Mouse (Mus musculus) hindbrain, embryonic 15.5 days (tissue): ENCODE measurements around the gene Tmem167b. TPM values are rescaled to one million over a fixed set of nuclear protein-coding genes. Genes with fewer than 3 reads are reported as not detected.

ENCODE experiments used
- ATAC-seq: fragments of 200-750 bp; cut with Nextera tagmentation; 2 replicates; pipeline ENCODE4 v1.8.0; 2017; ENCODE audit warnings: low read depth, moderate number of reproducible peaks, moderate TSS enrichment; ENCODE audit not compliant: low FRiP score
- H3K27ac ChIP-seq: fragments of 300-500 bp; sonication (generic); replicated peaks from 2 replicates; pipeline ENCODE4 v1.5.1; 2015; ENCODE audit warnings: mild to moderate bottlenecking, inconsistent platforms
- H3K27me3 ChIP-seq: fragments of 300-500 bp; sonication (generic); 2 replicates; pipeline ENCODE4 v1.6.1; 2015; ENCODE audit warnings: control low read depth, inconsistent platforms
- H3K36me3 ChIP-seq: fragments of 300-500 bp; sonication (generic); 2 replicates; pipeline ENCODE4 v1.6.1; 2015; ENCODE audit warnings: control low read depth, inconsistent platforms
- H3K4me1 ChIP-seq: fragments of 300-500 bp; sonication (generic); replicated peaks from 2 replicates; pipeline ENCODE4 v1.6.1; 2015; ENCODE audit warnings: control low read depth, inconsistent platforms
- H3K4me2 ChIP-seq: fragments of 300-500 bp; sonication (generic); 2 replicates; pipeline ENCODE4 v1.6.1; 2015; ENCODE audit warnings: moderate library complexity, mild to moderate bottlenecking, inconsistent platforms
- H3K4me3 ChIP-seq: fragments of 300-500 bp; sonication (generic); 2 replicates; pipeline ENCODE4 v1.5.1; 2015; ENCODE audit warnings: mild to moderate bottlenecking, inconsistent platforms
- H3K9ac ChIP-seq: fragments of 300-500 bp; sonication (generic); 2 replicates; pipeline ENCODE4 v1.6.1; 2015; ENCODE audit warnings: inconsistent platforms
- H3K9me3 ChIP-seq: fragments of 300-500 bp; sonication (generic); 2 replicates; pipeline ENCODE4 v1.6.1; 2016; ENCODE audit warnings: control low read depth, inconsistent platforms
- WGBS: fragments of 180-500 bp; shearing (Covaris S2); methylation state at CpG from one replicate; pipeline ENCODE4 v1.1.7; 2015; 5-methylcytosine and 5-hydroxymethylcytosine counted together
- microRNA-seq: library from miRNA; unstranded; fragments of <30 nt; microRNA quantifications from one replicate; pipeline ENCODE4, GENCODE M21; 2016
- polyA plus RNA-seq: library from polyadenylated mRNA; unstranded; fragments of >200 nt; fragmentation: Nextera tagmentation; extraction: Ambion mirVana; gene quantifications from 2 replicates; pipeline ENCODE4 v1.2.1, GENCODE M21; 2015

Tmem167b gene
- polyA plus RNA-seq, 1 experiment from 2014 or later, result 54.0 TPM

DNA sequence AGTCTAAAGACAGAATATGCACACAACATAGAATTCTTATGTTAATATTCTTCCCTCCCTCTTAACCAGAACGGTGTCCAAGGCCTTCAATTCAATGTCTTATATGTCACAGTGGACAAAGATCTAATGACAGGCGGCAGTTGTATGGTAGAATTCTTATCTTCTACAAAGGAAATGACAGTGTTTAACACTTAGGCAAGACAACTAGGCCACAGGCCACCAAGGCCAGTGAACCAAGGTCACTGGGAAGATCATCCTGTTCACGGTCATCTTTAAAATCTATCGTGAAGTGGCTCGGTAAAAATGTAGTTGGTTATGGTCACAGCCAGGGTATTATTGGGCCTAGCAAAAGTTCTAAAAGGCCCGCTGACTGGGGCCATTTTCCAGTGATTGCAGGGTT is 28.3 kb downstream of the Tmem167b start, which contains the start of gene 1700013F07Rik:
Gene 1700013F07Rik (plus strand): TSS at position 200 of the 400 bp plus-strand sequence.
- no peak within 1 kb of the TSS for H3K27ac ChIP-seq
- no peak within 1 kb of the TSS for H3K4me2 ChIP-seq
- WGBS, result 87% methylated on average over 6 of the region's 6 CpGs

DNA sequence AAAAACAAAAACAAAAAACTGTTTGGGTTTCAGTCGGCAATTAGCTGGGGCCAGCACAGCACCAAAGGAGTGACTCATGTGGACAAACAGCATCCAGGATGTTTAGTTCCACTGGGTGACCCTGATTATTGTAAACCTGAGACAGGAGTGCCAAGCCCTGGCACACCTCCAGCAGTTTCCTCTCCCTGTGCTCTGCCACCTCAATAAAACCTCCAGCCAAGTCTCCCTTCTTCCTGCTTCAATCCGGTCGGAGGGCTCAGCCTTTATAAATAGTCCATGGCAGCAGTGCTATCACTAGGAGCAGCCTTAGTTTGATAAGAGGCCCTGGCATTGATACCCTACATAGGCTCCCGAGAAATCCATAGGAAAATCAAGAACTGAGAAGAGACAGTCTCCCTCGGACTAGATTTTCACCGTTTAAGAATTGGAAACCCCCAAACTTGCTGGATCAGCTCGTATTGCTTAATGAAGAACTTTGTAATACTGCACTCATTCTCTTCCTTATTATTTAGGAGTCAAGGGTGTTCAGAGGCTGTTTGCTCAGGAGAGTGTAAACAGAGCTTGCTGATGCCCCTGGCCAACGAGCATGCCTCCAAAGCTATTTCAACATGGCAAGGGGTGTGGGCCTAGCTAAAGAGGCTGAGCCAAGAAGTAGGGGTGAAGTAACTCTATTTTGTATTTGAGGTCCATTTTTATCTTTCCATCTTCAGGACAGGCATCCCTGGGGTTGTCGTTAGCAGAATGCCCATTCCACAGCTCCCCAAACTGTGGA is 29.0 kb downstream of the Tmem167b start:
- no peaks in the 10 kb centered on the region for H3K27me3 ChIP-seq
- no peak overlapping the region for H3K27ac ChIP-seq
- H3K9ac ChIP-seq, result no peak overlapping the region
- H3K4me2 ChIP-seq, result no peak overlapping the region
- no peaks in the 10 kb centered on the region for H3K9me3 ChIP-seq
- WGBS, result 71% methylated on average over 9 of the region's 9 CpGs
- ATAC-seq, result no peak
- no peaks in the 10 kb centered on the region for H3K36me3 ChIP-seq
- no peak overlapping the region for H3K4me3 ChIP-seq
- H3K4me1 ChIP-seq, result peaks cover 12% of the 10 kb centered on the region

More for the DNA sequence above, 28.3 kb downstream of the Tmem167b start, which contains the start of gene 1700013F07Rik:
- H3K27me3 ChIP-seq, result no peaks in the 10 kb centered on the region
- no peaks in the 10 kb centered on the region for H3K9me3 ChIP-seq
- no peak within 1 kb of the TSS for H3K9ac ChIP-seq
- H3K36me3 ChIP-seq, result no peaks in the 10 kb centered on the region
- no peak within 1 kb of the TSS for H3K4me3 ChIP-seq
- no peak for ATAC-seq
- H3K4me1 ChIP-seq, result peaks cover 12% of the 10 kb centered on the region

DNA sequence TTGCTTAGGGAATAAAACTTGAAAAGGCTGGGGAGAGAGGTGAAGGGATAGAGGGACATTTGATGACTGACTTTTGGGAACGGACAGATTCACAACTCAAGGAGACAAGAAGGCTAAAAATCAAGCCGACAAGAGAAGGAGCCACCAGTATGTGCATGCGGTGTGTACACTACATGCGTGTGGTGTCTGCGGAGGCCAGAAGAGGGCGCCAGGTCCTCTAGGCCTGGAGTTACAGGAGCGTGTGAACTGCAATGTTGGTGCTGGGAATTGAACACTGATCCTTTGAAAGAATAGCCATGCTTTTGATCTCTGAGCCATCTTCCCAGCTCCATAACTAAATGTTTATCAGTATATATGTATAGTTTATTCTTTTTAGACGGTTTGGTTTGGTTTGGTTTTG is 33.8 kb downstream of the Tmem167b start:
- Histone ChIP-seq H3K4me3 (no peak overlapping the region), H3K27ac (no peak overlapping the region), H3K9ac (no peak overlapping the region), H3K27me3 (no peaks in the 10 kb centered on the region), H3K36me3 (no peaks in the 10 kb centered on the region), H3K9me3 (no peaks in the 10 kb centered on the region), H3K4me2 (no peak overlapping the region), H3K4me1 (no peaks in the 10 kb centered on the region)
- no peak for ATAC-seq
- 90% methylated on average over 8 of the region's 8 CpGs for WGBS

DNA sequence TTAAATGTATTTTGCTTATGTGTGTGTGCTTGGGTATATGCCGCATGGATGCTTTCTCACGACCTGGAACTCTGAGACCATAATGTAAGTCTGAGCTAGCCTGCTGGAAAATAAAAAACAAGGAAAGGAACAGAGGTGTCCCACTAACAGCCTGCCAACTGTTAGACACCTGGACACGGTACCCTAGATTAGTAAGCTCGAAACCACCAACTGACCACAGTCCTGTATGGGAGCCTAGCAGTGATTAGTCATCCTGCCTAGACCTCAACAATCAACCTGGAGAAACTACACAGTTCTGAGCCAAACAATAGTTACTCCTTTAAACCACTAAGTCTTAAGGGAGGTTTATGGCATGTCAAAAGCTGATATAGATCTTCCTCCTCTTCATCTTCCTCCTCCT is 38.9 kb downstream of the Tmem167b start:
- ATAC-seq, result no peak
- H3K9me3 ChIP-seq, result no peaks in the 10 kb centered on the region
- no peak overlapping the region for H3K27ac ChIP-seq
- no peaks in the 10 kb centered on the region for H3K4me1 ChIP-seq
- no peak overlapping the region for H3K4me3 ChIP-seq
- no peaks in the 10 kb centered on the region for H3K36me3 ChIP-seq
- no peaks in the 10 kb centered on the region for H3K27me3 ChIP-seq
- WGBS, result 92% methylated on average over 4 of the region's 4 CpGs
- no peak overlapping the region for H3K9ac ChIP-seq
- H3K4me2 ChIP-seq, result no peak overlapping the region

DNA sequence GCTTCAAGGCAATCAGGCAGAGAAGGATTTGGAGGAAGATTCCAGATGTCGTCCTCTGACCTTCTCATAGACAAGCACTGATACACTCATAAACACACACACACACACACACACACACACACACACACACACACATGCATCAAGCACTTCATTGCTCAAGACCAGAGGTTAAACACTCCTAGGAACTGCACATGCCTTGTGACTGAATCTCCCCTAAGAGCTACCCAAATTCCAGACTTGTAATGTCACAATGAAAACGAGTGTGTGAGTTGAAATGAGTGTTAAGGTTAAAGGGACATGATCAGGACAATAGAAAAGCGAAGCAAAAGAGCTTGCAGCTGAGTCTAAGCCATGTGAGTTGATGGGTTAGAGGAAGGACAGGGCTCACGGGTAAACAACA is 44.0 kb downstream of the Tmem167b start:
- Histone ChIP-seq H3K4me3 (no peak overlapping the region), H3K4me2 (no peak overlapping the region), H3K4me1 (no peaks in the 10 kb centered on the region), H3K9me3 (no peaks in the 10 kb centered on the region), H3K36me3 (no peaks in the 10 kb centered on the region), H3K9ac (no peak overlapping the region), H3K27me3 (no peaks in the 10 kb centered on the region), H3K27ac (no peak overlapping the region)
- ATAC-seq, result no peak
- 53% methylated on average over 4 of the region's 4 CpGs for WGBS

DNA sequence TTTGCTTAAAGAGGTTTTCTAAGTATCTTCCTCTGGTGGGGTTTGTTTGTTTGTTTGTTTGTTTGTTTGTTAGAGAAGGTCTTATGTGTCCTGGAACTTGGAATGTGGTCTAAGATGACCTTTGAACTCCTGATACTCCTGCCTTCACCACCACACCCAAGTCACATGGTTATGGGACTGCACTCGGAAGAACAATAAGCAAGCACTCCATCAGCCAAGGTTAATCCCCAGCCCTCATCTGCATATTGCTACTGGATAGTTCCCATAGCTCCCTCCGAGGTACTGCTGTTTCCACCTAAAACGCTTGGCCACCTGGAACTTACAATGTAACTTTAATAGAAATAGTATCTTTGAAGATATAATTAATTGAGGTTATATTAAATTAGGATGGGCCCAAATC is 48.8 kb downstream of the Tmem167b start:
- Histone ChIP-seq H3K4me2 (no peak overlapping the region), H3K4me1 (peaks cover 21% of the 10 kb centered on the region), H3K9ac (no peak overlapping the region), H3K27ac (no peak overlapping the region), H3K9me3 (no peaks in the 10 kb centered on the region), H3K36me3 (no peaks in the 10 kb centered on the region), H3K4me3 (no peak overlapping the region), H3K27me3 (no peaks in the 10 kb centered on the region)
- no peak for ATAC-seq
- WGBS, result 73% methylated on average over 3 of the region's 3 CpGs

DNA sequence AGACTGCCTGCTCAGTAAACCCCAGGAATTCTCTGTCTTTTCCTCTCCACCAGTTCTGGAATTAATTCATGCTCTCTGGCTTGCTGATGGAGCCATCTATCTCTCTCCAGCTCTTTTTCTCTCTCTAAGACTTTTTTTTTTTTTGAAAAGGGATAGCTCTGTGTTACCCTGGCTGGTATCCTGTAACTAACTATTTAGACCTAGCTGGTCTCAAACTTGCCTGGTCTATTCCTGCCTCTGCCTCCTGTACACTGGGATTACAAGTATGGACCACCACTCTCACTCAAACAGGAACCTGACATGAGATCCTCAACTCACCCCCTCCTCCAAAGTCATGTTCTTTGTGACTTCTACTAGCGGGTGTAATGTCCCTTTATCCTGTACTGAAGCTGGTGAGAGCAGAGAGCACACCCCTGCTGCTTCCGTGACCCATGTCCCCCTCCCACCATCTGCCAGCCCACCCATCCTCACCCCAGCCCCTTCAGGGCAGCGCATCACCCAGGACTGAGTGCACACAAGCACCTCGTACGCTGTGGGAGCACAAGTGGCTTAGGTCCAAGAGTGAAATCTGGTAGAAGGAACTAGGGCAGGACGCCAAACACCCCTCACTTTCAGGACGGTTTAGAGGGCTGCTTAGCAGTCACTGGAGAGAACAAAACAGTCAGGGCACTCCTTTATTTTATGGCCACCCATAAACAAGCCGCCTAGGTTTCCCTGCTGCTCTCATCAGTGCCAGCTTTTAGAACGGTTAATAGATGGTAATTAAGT is 51.4 kb downstream of the Tmem167b start:
- Histone ChIP-seq H3K4me2 (0 out of 2 replicates have a peak overlapping the region, but pooled peaks have one; percentile 7), H3K9me3 (no peaks in the 10 kb centered on the region), H3K4me1 (peaks cover 21% of the 10 kb centered on the region), H3K27me3 (no peaks in the 10 kb centered on the region), H3K4me3 (no peak overlapping the region), H3K9ac (no peak overlapping the region), H3K36me3 (no peaks in the 10 kb centered on the region), H3K27ac (peak overlapping the region; percentile 52)
- ATAC-seq, result peak; percentile 69
- 8% methylated on average over 9 of the region's 9 CpGs for WGBS

DNA sequence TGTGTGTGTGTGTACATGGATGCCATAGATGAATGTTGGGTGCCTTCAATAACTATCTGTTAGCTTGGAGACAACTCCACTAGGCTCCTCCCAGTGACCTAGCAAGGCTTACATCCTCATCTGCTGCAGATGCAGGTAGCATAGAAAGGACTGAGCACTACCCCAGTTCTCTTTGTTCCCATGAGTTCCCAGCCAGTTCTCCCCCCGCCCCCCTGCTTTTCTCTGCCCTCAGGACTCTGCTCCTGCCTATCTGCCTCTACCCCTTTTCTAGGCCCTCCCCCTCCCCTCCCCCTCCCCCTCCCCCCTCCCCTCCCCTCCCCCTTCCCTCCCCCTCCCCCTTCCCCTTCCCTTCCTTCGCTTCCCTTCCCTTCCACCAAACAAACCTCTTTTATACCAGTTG is 52.1 kb downstream of the Tmem167b start:
- H3K27ac ChIP-seq, result no peak overlapping the region
- no peak overlapping the region for H3K9ac ChIP-seq
- no peaks in the 10 kb centered on the region for H3K9me3 ChIP-seq
- no peak overlapping the region for H3K4me2 ChIP-seq
- 21% methylated on average over 2 of the region's 2 CpGs for WGBS
- H3K4me1 ChIP-seq, result peaks cover 21% of the 10 kb centered on the region
- no peaks in the 10 kb centered on the region for H3K27me3 ChIP-seq
- no peak overlapping the region for H3K4me3 ChIP-seq
- no peak for ATAC-seq
- H3K36me3 ChIP-seq, result no peaks in the 10 kb centered on the region

DNA sequence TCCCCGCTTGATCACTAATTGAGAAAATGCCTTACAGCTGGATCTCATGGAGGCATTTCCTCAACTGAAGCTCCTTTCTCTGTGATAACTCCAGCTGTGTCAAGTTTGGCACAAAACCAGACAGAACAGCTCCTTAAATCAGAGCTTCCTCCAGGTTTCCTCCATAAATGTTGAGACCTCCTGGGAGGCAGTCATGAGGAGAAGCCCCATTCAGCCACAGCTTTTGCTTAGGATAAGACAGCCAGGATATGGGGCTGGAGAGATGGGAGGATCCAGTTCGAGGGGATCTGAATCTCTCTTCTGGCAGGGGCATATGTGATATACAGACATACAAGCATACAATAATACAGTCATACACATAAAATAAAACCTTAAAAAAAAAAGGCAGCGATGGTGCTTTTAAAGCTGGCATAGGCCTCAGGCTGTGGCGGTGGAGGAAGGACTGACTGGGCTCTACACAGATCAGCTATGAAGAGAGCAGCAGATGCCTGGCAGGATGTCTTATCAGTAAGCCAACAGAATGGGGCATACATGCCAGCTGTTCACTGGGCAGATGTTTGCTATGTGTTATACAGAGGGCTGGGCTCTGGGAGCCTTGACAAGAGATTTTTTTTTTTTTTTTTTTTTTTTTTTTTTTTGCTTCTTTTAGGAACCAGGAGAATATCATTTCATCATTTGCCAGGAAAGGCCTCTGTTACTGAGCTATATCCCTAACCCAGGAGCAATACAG is 53.4 kb downstream of the Tmem167b start:
- Histone ChIP-seq H3K9me3 (no peaks in the 10 kb centered on the region), H3K27ac (no peak overlapping the region; the same call in 1 of the 2 replicates), H3K27me3 (no peaks in the 10 kb centered on the region), H3K4me3 (no peak overlapping the region), H3K36me3 (no peaks in the 10 kb centered on the region), H3K9ac (no peak overlapping the region), H3K4me1 (peaks cover 21% of the 10 kb centered on the region), H3K4me2 (no peak overlapping the region)
- 78% methylated on average over 4 of the region's 4 CpGs for WGBS
- ATAC-seq, result no peak

Small RNAs within 50 kb of the gene (microRNA-seq; reads per million reads assigned to microRNA genes)
- not detected for gene Gm22860

Other genes with a start within 250 kb of the Tmem167b start
- 0.35 and 0.50 TPM in 2 replicates for gene Mybphl, start 197.6 kb downstream of the Tmem167b start, polyA plus RNA-seq
- gene Psrc1, start 178.6 kb downstream of the Tmem167b start, polyA plus RNA-seq, result 11.5 and 14.5 TPM in 2 replicates
- gene Celsr2, start 146.9 kb downstream of the Tmem167b start, polyA plus RNA-seq, result 43.1 and 44.9 TPM in 2 replicates
- gene Sars, start 117.3 kb downstream of the Tmem167b start, polyA plus RNA-seq, result 197 and 219 TPM in 2 replicates
- 2.4 and 2.5 TPM in 2 replicates for gene 1700013F07Rik, start 28.3 kb downstream of the Tmem167b start, polyA plus RNA-seq
- gene 5330417C22Rik, start 25.9 kb downstream of the Tmem167b start, polyA plus RNA-seq, result 15.1 and 18.9 TPM in 2 replicates
- gene Taf13, start 9.2 kb upstream of the Tmem167b start, polyA plus RNA-seq, result 46.2 and 52.8 TPM in 2 replicates
- 103 and 105 TPM in 2 replicates for gene Wdr47, start 28.8 kb upstream of the Tmem167b start, polyA plus RNA-seq
- 36.5 and 42.0 TPM in 2 replicates for gene Clcc1, start 91.4 kb upstream of the Tmem167b start, polyA plus RNA-seq
- gene Gpsm2, start 159.8 kb upstream of the Tmem167b start, polyA plus RNA-seq, result 20.2 and 22.6 TPM in 2 replicates
- gene Aknad1, start 177.2 kb upstream of the Tmem167b start, polyA plus RNA-seq, result not detected in 2 replicates